Comparison of ENCODE assay signal across 25 mouse cellular contexts in genomic region chr8:46717170-46717569, GRCm38 (mm10). TPM values are rescaled to one million over a fixed set of nuclear protein-coding genes. Genes with fewer than 3 reads are reported as not detected.
DNase-seq lines count a peak whose midpoint lies in the region; TF ChIP-seq lines count a peak whose summit lies in the region.
"Had no signal": no experiment of that assay in that cellular context is flagged by ENCODE, and none has a peak within 500 bp of the region (broad histone marks: within the 10 kb centered on the region; RNA-seq: fewer than 3 reads in every experiment).

No protein-coding gene starts in this region.

- H3K9ac ChIP-seq in CH12.LX (ENCODE audit: insufficient read depth, low read depth): no peak overlapping the region
- H3K9ac ChIP-seq: embryonic facial prominence, embryonic 12.5 days; forebrain, embryonic 12.5 days; forebrain, embryonic 15.5 days; heart, embryonic 13.5 days; hindbrain, embryonic 14.5 days had no signal

- H3K4me3 ChIP-seq in CH12.LX (replicated peaks in 1 of 3; ENCODE audit: low read depth in 2 of 3, low read length in 2 of 3, poor library complexity in 1 of 3): no peak overlapping the region
- H3K4me3 ChIP-seq: embryonic facial prominence, embryonic 12.5 days; erythroblast, embryonic 14.5 days; forebrain, embryonic 12.5 days; forebrain, embryonic 15.5 days; heart, adult 2 months; heart, embryonic 10.5 days; heart, embryonic 13.5 days had no signal

- peaks cover 8% of the 10 kb centered on the region for H3K27me3 ChIP-seq in CH12.LX (replicated peaks)
- H3K27me3 ChIP-seq: embryonic facial prominence, embryonic 12.5 days; forebrain, embryonic 12.5 days; forebrain, embryonic 15.5 days had no signal

- no peak for TF ChIP-seq EP300 in CH12.LX (IDR thresholded peaks at IDR 0.05; ENCODE audit: low read length)

- no peak for TF ChIP-seq POLR2A in CH12.LX (IDR thresholded peaks at IDR 0.05; ENCODE audit: low read depth, low read length)

- no peaks in the 10 kb centered on the region for H3K36me3 ChIP-seq in CH12.LX (replicated peaks in 1 of 2; ENCODE audit: control insufficient read depth in 1 of 2, insufficient read depth in 1 of 2, low read length in 1 of 2)
- H3K36me3 ChIP-seq: embryonic facial prominence, embryonic 12.5 days; forebrain, embryonic 12.5 days; forebrain, embryonic 15.5 days; G1E; heart, embryonic 10.5 days; heart, embryonic 13.5 days had no signal

- DNase-seq in thymus, postnatal 0 days (ENCODE audit: low spot score): peak; percentile 32
- no peak for DNase-seq in thymus, postnatal 25 days
- DNase-seq in CH12.LX (ENCODE audit: extremely low read depth): no peak
- peak; percentile 42 for DNase-seq in brain, adult 2 months (ENCODE audit: low read depth, low spot score)
- no peak for DNase-seq in layer of hippocampus, adult 9-10 months (ENCODE audit: low spot score)
- DNase-seq in left cerebral cortex, adult 18-20 months (ENCODE audit: low spot score in 2 of 2): no peak
- DNase-seq: adrenal gland, adult 8-10 months; adrenal gland, postnatal 25 days; cerebellum, adult 18-20 months; cerebellum, adult 9-10 months; cerebellum, postnatal 14 days; gastrocnemius, postnatal 10 days; gastrocnemius, postnatal 36 days; heart, adult 2 months; heart, postnatal 14 days; heart, postnatal 4 days had no signal

- TF ChIP-seq CTCF in CH12.LX (conservative IDR thresholded peaks at IDR 0.05 in 1 of 2, IDR thresholded peaks at IDR 0.05 in 1 of 2; ENCODE audit: low read depth in 2 of 2, low read length in 2 of 2): no peak

- dilution Hi-C loops in CH12.LX (cut with MboI; ENCODE audit: extremely low pct_ligation_motif_present, extremely low pct_unique_long_range_greater_than_20kb, low sequenced_read_pairs): no loop called here

- no peak for TF ChIP-seq RAD21 in CH12.LX (IDR thresholded peaks at IDR 0.05; ENCODE audit: low read depth, low read length)

- no peaks in the 10 kb centered on the region for H3K9me3 ChIP-seq in CH12.LX (replicated peaks; ENCODE audit: low read length)
- H3K9me3 ChIP-seq: embryonic facial prominence, embryonic 12.5 days; forebrain, embryonic 12.5 days; forebrain, embryonic 15.5 days; G1E; heart, embryonic 10.5 days; heart, embryonic 13.5 days had no signal

- in situ Hi-C loops in CH12.LX (cut with MboI; ENCODE audit: low pct_ligation_motif_present, low pct_unique_long_range_greater_than_20kb, low sequenced_read_pairs): no loop called here

- H3K27ac ChIP-seq in CH12.LX (ENCODE audit: insufficient read depth, low read depth): no peak overlapping the region
- H3K27ac ChIP-seq: forebrain, embryonic 12.5 days; forebrain, embryonic 15.5 days; heart, adult 2 months; heart, embryonic 10.5 days; heart, embryonic 13.5 days; hindbrain, embryonic 14.5 days; hindbrain, postnatal 0 days had no signal

- H3K4me2 ChIP-seq in CH12.LX (ENCODE audit: insufficient read depth, low read depth, poor library complexity, severe bottlenecking): no peak overlapping the region
- H3K4me2 ChIP-seq: forebrain, embryonic 12.5 days; forebrain, embryonic 15.5 days; heart, embryonic 13.5 days; hindbrain, embryonic 14.5 days had no signal

- H3K79me2 ChIP-seq in CH12.LX (replicated peaks; ENCODE audit: control insufficient read depth, extremely low read depth, insufficient read depth, poor library complexity, severe bottlenecking): no peaks in the 10 kb centered on the region

- peaks cover 8 to 28% of the 10 kb centered on the region in 2 experiments for H3K4me1 ChIP-seq in CH12.LX (ENCODE audit: control insufficient read depth in 1 of 2, insufficient read depth in 2 of 2)
- H3K4me1 ChIP-seq: forebrain, embryonic 12.5 days; forebrain, embryonic 15.5 days; heart, embryonic 10.5 days had no signal

TF ChIP-seq in CH12.LX, 34 proteins besides CTCF, POLR2A, EP300 and RAD21:
- TF ChIP-seq USF2 (conservative IDR thresholded peaks at IDR 0.05; ENCODE audit: low read depth, low read length) (no peak), BHLHE40 (IDR thresholded peaks at IDR 0.05; ENCODE audit: low read depth, low read length) (0 out of 2 replicates have a peak, but pooled peaks have one; percentile 41), SMC3 (IDR thresholded peaks at IDR 0.05; ENCODE audit: low read depth, low read length) (no peak), IRF4 (IDR thresholded peaks at IDR 0.05; ENCODE audit: low read depth, low read length) (no peak)
TF ChIP-seq in CH12.LX: peak in this region for 1.

RNA-seq across cellular contexts. Expression of gene Irf2, which starts 22.4 kb away (rescaled TPM):
- polyA plus RNA-seq in thymus, postnatal 0 days (2015; fragmentation: Nextera tagmentation; extraction: Ambion mirVana): 54.9 and 57.8 TPM in 2 replicates
- total RNA-seq in CH12.LX (2012; rRNA removed) (9.1 and 10.2 TPM in 2 replicates), CH12.LX (2014; rRNA removed) (5.7 and 7.1 TPM in 2 replicates)
- 37.4 and 47.3 TPM in 2 replicates for polyA plus RNA-seq in CH12.LX (2012; ENCODE audit: insufficient read length, low read depth)
- 10 to 100 TPM; 71.4 to 77.4 TPM for total RNA-seq in left cerebral cortex, adult 18-20 months (2021)

Comparison
In these comparisons a context has a peak if more than half of its experiments do, and no peak if none do; other contexts are left out.
1. DNase-seq: peak in thymus, postnatal 0 days (single experiment) and brain, adult 2 months (single experiment); none in thymus, postnatal 25 days (single experiment), CH12.LX (single experiment), layer of hippocampus, adult 9-10 months (single experiment) and left cerebral cortex, adult 18-20 months (0 of 2).
2. RNA of gene Irf2, which starts 22.4 kb away (total RNA-seq): 71.4 to 77.4 TPM in left cerebral cortex, adult 18-20 months; 5.7 to 10.2 TPM in CH12.LX; every median in the first group is over 4 times any median in the second.